In the genomic region with DNA sequence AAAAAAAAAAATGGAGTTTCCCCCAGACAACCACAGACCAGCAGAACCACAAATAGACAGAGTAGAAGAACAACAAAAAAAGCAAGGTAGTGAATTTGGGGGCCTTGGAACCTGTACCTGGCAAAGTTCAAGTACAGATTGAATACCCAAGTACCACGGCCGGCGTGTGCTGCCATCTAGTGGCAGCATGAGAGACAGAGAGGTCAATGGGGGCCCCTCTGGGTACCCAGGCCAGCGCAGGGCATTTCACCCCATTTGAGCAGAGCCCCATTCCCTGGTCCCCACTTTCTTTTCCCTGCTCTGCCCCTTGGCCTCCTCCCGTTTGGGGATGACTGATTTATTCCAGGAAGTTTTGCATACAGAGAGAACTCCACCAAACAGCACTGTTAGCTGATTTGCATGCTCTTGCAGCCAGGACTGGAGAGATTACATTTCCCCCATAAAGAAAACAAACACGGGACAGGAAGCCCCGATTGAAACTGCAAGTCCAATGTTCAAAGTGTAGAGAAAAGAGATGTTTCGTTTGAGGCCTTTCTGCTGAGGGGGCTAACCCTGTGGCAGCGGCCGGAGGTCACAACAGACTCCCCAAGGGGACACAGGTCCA, we compare ENCODE assay signal across 9 mouse cellular contexts. TPM values are rescaled to one million over a fixed set of nuclear protein-coding genes. Genes with fewer than 3 reads are reported as not detected.
DNase-seq lines count a peak whose midpoint lies in the region; ATAC-seq lines count a peak whose summit lies in the region.
"Had no signal": no experiment of that assay in that cellular context is flagged by ENCODE, and none has a peak within 500 bp of the region (broad histone marks: within the 10 kb centered on the region; RNA-seq: fewer than 3 reads in every experiment).

No protein-coding gene starts in this region.

- no peaks in the 10 kb centered on the region for H3K4me1 ChIP-seq in forebrain, embryonic 11.5 days (replicated peaks; ENCODE audit: control insufficient read depth, insufficient read depth, low read length)
- peaks cover 6% of the 10 kb centered on the region; the same call in 1 of the 2 replicates for H3K4me1 ChIP-seq in forebrain, embryonic 12.5 days
- 0 out of 2 replicates have a peak, but pooled peaks cover 4% of the 10 kb centered on the region for H3K4me1 ChIP-seq in midbrain, embryonic 11.5 days (ENCODE audit: control insufficient read depth, insufficient read depth, low read length)
- no peaks in the 10 kb centered on the region; the same call in 1 of the 2 replicates for H3K4me1 ChIP-seq in midbrain, embryonic 16.5 days (ENCODE audit: control insufficient read depth, insufficient read depth, low read length)
- H3K4me1 ChIP-seq in liver, embryonic 12.5 days = peaks cover 43% of the 10 kb centered on the region
- H3K4me1 ChIP-seq: lung, embryonic 15.5 days had no signal

- no peak overlapping the region for H3K9ac ChIP-seq in forebrain, embryonic 11.5 days (ENCODE audit: low read length)
- H3K9ac ChIP-seq in forebrain, embryonic 12.5 days = no peak overlapping the region
- H3K9ac ChIP-seq in midbrain, embryonic 11.5 days (ENCODE audit: low read length) = no peak overlapping the region
- H3K9ac ChIP-seq in midbrain, embryonic 16.5 days (ENCODE audit: low read depth, low read length) = no peak overlapping the region
- H3K9ac ChIP-seq in liver, embryonic 12.5 days = no peak overlapping the region
- H3K9ac ChIP-seq: lung, embryonic 15.5 days had no signal

- H3K4me2 ChIP-seq in forebrain, embryonic 11.5 days (ENCODE audit: low read depth, low read length, severe bottlenecking) = no peak overlapping the region
- H3K4me2 ChIP-seq in forebrain, embryonic 12.5 days = no peak overlapping the region
- H3K4me2 ChIP-seq in midbrain, embryonic 11.5 days = no peak overlapping the region
- no peak overlapping the region for H3K4me2 ChIP-seq in midbrain, embryonic 16.5 days (ENCODE audit: low read length)
- H3K4me2 ChIP-seq in liver, embryonic 12.5 days = peak overlapping the region; percentile 82
- H3K4me2 ChIP-seq: lung, embryonic 15.5 days had no signal

- H3K9me3 ChIP-seq in forebrain, embryonic 11.5 days (ENCODE audit: control insufficient read depth, low read length) = no peaks in the 10 kb centered on the region
- H3K9me3 ChIP-seq in forebrain, embryonic 12.5 days = no peaks in the 10 kb centered on the region
- no peaks in the 10 kb centered on the region for H3K9me3 ChIP-seq in midbrain, embryonic 11.5 days (ENCODE audit: control insufficient read depth, low read length)
- H3K9me3 ChIP-seq in midbrain, embryonic 16.5 days (replicated peaks; ENCODE audit: control insufficient read depth, low read length, poor library complexity, severe bottlenecking) = no peaks in the 10 kb centered on the region
- H3K9me3 ChIP-seq in liver, embryonic 12.5 days (replicated peaks) = no peaks in the 10 kb centered on the region
- H3K9me3 ChIP-seq: lung, embryonic 15.5 days had no signal

- 22% methylated on average over 10 of the region's 10 CpGs for whole genome bisulfite sequencing in forebrain, embryonic 11.5 days
- 24% methylated on average over 10 of the region's 10 CpGs for WGBS in forebrain, embryonic 12.5 days
- 26% methylated on average over 10 of the region's 10 CpGs for WGBS in midbrain, embryonic 11.5 days
- WGBS in midbrain, embryonic 16.5 days = 24% methylated on average over 10 of the region's 10 CpGs
- 15% methylated on average over 10 of the region's 10 CpGs for WGBS in liver, embryonic 12.5 days (ENCODE audit: insufficient replicate concordance)

- ATAC-seq in forebrain, embryonic 11.5 days (replicated peaks; ENCODE audit: low FRiP score) = no peak
- no peak for ATAC-seq in forebrain, embryonic 12.5 days (ENCODE audit: low FRiP score)
- no peak for ATAC-seq in midbrain, embryonic 11.5 days (ENCODE audit: low FRiP score)
- no peak for ATAC-seq in midbrain, embryonic 16.5 days
- peak; percentile 47 for ATAC-seq in liver, embryonic 12.5 days

- H3K27me3 ChIP-seq in forebrain, embryonic 11.5 days (ENCODE audit: control insufficient read depth, insufficient read depth, low read length) = peaks cover 14% of the 10 kb centered on the region
- H3K27me3 ChIP-seq in forebrain, embryonic 12.5 days = peaks cover 32% of the 10 kb centered on the region
- peaks cover 19% of the 10 kb centered on the region for H3K27me3 ChIP-seq in midbrain, embryonic 11.5 days (ENCODE audit: control insufficient read depth, insufficient read depth, low read length)
- peaks cover 12% of the 10 kb centered on the region for H3K27me3 ChIP-seq in midbrain, embryonic 16.5 days (ENCODE audit: control insufficient read depth, insufficient read depth, low read depth, low read length)
- peaks cover 7% of the 10 kb centered on the region; the same call in 1 of the 2 replicates for H3K27me3 ChIP-seq in liver, embryonic 12.5 days (replicated peaks)

- DNase-seq in forebrain, embryonic 11.5 days (ENCODE audit: low spot score) = peak; percentile 67
- DNase-seq in midbrain, embryonic 11.5 days (ENCODE audit: low spot score, missing footprints) = peak; percentile 93
- peak; percentile 67 for DNase-seq in embryo, embryonic 10 days (ENCODE audit: low spot score)
- peak; percentile 59 for DNase-seq in spleen, adult 12 weeks (ENCODE audit: low spot score)
- DNase-seq in left cerebral cortex, adult 9 months (ENCODE audit: low spot score in 2 of 2) = no peak

- no peaks in the 10 kb centered on the region for H3K36me3 ChIP-seq in forebrain, embryonic 11.5 days (ENCODE audit: control insufficient read depth, insufficient read depth, low read length)
- H3K36me3 ChIP-seq in forebrain, embryonic 12.5 days (replicated peaks) = no peaks in the 10 kb centered on the region
- no peaks in the 10 kb centered on the region for H3K36me3 ChIP-seq in midbrain, embryonic 11.5 days (ENCODE audit: control insufficient read depth, insufficient read depth, low read length)
- no peaks in the 10 kb centered on the region for H3K36me3 ChIP-seq in midbrain, embryonic 16.5 days (ENCODE audit: control insufficient read depth, insufficient read depth, low read length)
- H3K36me3 ChIP-seq in liver, embryonic 12.5 days = peaks cover 21% of the 10 kb centered on the region
- H3K36me3 ChIP-seq: lung, embryonic 15.5 days had no signal

- no peak overlapping the region for H3K27ac ChIP-seq in forebrain, embryonic 11.5 days (ENCODE audit: low read depth, low read length)
- no peak overlapping the region for H3K27ac ChIP-seq in forebrain, embryonic 12.5 days
- no peak overlapping the region for H3K27ac ChIP-seq in midbrain, embryonic 11.5 days (ENCODE audit: low read depth, low read length)
- no peak overlapping the region for H3K27ac ChIP-seq in midbrain, embryonic 16.5 days (ENCODE audit: low read length)
- H3K27ac ChIP-seq in liver, embryonic 12.5 days = no peak overlapping the region; the same call in 1 of the 2 replicates
- H3K27ac ChIP-seq: lung, embryonic 15.5 days had no signal

- no peak overlapping the region for H3K4me3 ChIP-seq in forebrain, embryonic 11.5 days (ENCODE audit: low read depth, low read length)
- no peak overlapping the region for H3K4me3 ChIP-seq in forebrain, embryonic 12.5 days (replicated peaks)
- H3K4me3 ChIP-seq in midbrain, embryonic 11.5 days (ENCODE audit: low read depth, low read length) = no peak overlapping the region
- no peak overlapping the region for H3K4me3 ChIP-seq in midbrain, embryonic 16.5 days (ENCODE audit: low read depth, low read length)
- peak overlapping the region; percentile 78; the same call in 1 of the 2 replicates for H3K4me3 ChIP-seq in liver, embryonic 12.5 days
- H3K4me3 ChIP-seq: lung, embryonic 15.5 days had no signal

RNA-seq across cellular contexts. Expression of gene Gfi1b, which starts 0.8 kb away (rescaled TPM):
- 3.4 and 3.5 TPM in 2 replicates for polyA plus RNA-seq in forebrain, embryonic 11.5 days (2014; fragmentation: Nextera tagmentation; extraction: Ambion mirVana)
- polyA plus RNA-seq in forebrain, embryonic 12.5 days (2016; fragmentation: Nextera tagmentation; extraction: Ambion mirVana) = 0.77 and 2.0 TPM in 2 replicates
- 2.8 and 3.3 TPM in 2 replicates for polyA plus RNA-seq in midbrain, embryonic 11.5 days (2014; fragmentation: Nextera tagmentation; extraction: Ambion mirVana)
- not detected in 2 replicates for polyA plus RNA-seq in midbrain, embryonic 16.5 days (2015; fragmentation: Nextera tagmentation; extraction: Ambion mirVana)
- 117 and 121 TPM in 2 replicates for polyA plus RNA-seq in liver, embryonic 12.5 days (2016; fragmentation: Nextera tagmentation; extraction: Ambion mirVana)

RNA-seq across cellular contexts. Expression of gene Tsc1, which starts 18.4 kb away (rescaled TPM):
- 27.4 and 32.4 TPM in 2 replicates for polyA plus RNA-seq in forebrain, embryonic 11.5 days (2014; fragmentation: Nextera tagmentation; extraction: Ambion mirVana)
- 27.7 and 31.7 TPM in 2 replicates for polyA plus RNA-seq in forebrain, embryonic 12.5 days (2016; fragmentation: Nextera tagmentation; extraction: Ambion mirVana)
- polyA plus RNA-seq in midbrain, embryonic 11.5 days (2014; fragmentation: Nextera tagmentation; extraction: Ambion mirVana) = 19.5 and 22.3 TPM in 2 replicates
- polyA plus RNA-seq in midbrain, embryonic 16.5 days (2015; fragmentation: Nextera tagmentation; extraction: Ambion mirVana) = 30.4 and 37.9 TPM in 2 replicates
- 12.5 and 13.6 TPM in 2 replicates for polyA plus RNA-seq in liver, embryonic 12.5 days (2016; fragmentation: Nextera tagmentation; extraction: Ambion mirVana)

RNA-seq across cellular contexts. Expression of gene Gtf3c5, which starts 39.1 kb away (rescaled TPM):
- 41.6 and 42.3 TPM in 2 replicates for polyA plus RNA-seq in forebrain, embryonic 11.5 days (2014; fragmentation: Nextera tagmentation; extraction: Ambion mirVana)
- polyA plus RNA-seq in forebrain, embryonic 12.5 days (2016; fragmentation: Nextera tagmentation; extraction: Ambion mirVana) = 46.9 and 50.9 TPM in 2 replicates
- polyA plus RNA-seq in midbrain, embryonic 11.5 days (2014; fragmentation: Nextera tagmentation; extraction: Ambion mirVana) = 38.8 and 40.5 TPM in 2 replicates
- 42.3 and 46.3 TPM in 2 replicates for polyA plus RNA-seq in midbrain, embryonic 16.5 days (2015; fragmentation: Nextera tagmentation; extraction: Ambion mirVana)
- polyA plus RNA-seq in liver, embryonic 12.5 days (2016; fragmentation: Nextera tagmentation; extraction: Ambion mirVana) = 24.9 and 26.3 TPM in 2 replicates

RNA-seq across cellular contexts. Expression of gene Cel, which starts 59.4 kb away (rescaled TPM):
- polyA plus RNA-seq in forebrain, embryonic 11.5 days (2014; fragmentation: Nextera tagmentation; extraction: Ambion mirVana) = not detected in 2 replicates
- polyA plus RNA-seq in forebrain, embryonic 12.5 days (2016; fragmentation: Nextera tagmentation; extraction: Ambion mirVana) = not detected in 2 replicates
- polyA plus RNA-seq in midbrain, embryonic 11.5 days (2014; fragmentation: Nextera tagmentation; extraction: Ambion mirVana) = 0.07 TPM in 1 of 2 replicates, not detected in the other
- polyA plus RNA-seq in midbrain, embryonic 16.5 days (2015; fragmentation: Nextera tagmentation; extraction: Ambion mirVana) = not detected in 2 replicates
- not detected in 2 replicates for polyA plus RNA-seq in liver, embryonic 12.5 days (2016; fragmentation: Nextera tagmentation; extraction: Ambion mirVana)
- polyA plus RNA-seq: lung, embryonic 15.5 days had no signal

Comparison
In these comparisons a context has a peak if more than half of its experiments do, and no peak if none do; other contexts are left out.
1. DNase-seq: peak in forebrain, embryonic 11.5 days (single experiment), midbrain, embryonic 11.5 days (single experiment), embryo, embryonic 10 days (single experiment) and spleen, adult 12 weeks (single experiment); none in left cerebral cortex, adult 9 months (0 of 2).
2. RNA of gene Gfi1b, which starts 0.8 kb away (polyA plus RNA-seq): 117 to 121 TPM in liver, embryonic 12.5 days; 3.4 to 3.5 TPM in forebrain, embryonic 11.5 days, 2.8 to 3.3 TPM in midbrain, embryonic 11.5 days, 0.77 to 2.0 TPM in forebrain, embryonic 12.5 days and not detected in midbrain, embryonic 16.5 days; every median in the first group is over 10 times any median in the second.